Mouse (Mus musculus): ENCODE data around the gene Hspa12b. TPM values are rescaled to one million over a fixed set of nuclear protein-coding genes. Genes with fewer than 3 reads are reported as not detected.

Hspa12b gene
- polyA plus RNA-seq (2016; fragmentation: Nextera tagmentation; extraction: Ambion mirVana), result 4.2 TPM in 2 replicates

GRCm38 (mm10) chr2:131127161-131127730, at the start of gene Hspa12b:
Hspa12b (plus strand) TSS chr2:131127280.
- peak within 1 kb of the TSS; percentile 80 for H3K9ac ChIP-seq
- peak within 1 kb of the TSS; percentile 66 for H3K4me3 ChIP-seq
- H3K9me3 ChIP-seq (replicated peaks), result no peaks in the 10 kb centered on the region
- peaks cover 4% of the 10 kb centered on the region; the same call in 1 of the 2 replicates for H3K36me3 ChIP-seq
- peaks cover 19% of the 10 kb centered on the region for H3K27me3 ChIP-seq (replicated peaks)
- H3K27ac ChIP-seq, result peak within 1 kb of the TSS; percentile 87
- H3K4me2 ChIP-seq, result peak within 1 kb of the TSS; percentile 91
- peak; percentile 86 for ATAC-seq
- peaks cover 71% of the 10 kb centered on the region for H3K4me1 ChIP-seq
- WGBS (ENCODE audit: insufficient replicate concordance), result 1% methylated on average over 28 of the region's 28 CpGs

DNA sequence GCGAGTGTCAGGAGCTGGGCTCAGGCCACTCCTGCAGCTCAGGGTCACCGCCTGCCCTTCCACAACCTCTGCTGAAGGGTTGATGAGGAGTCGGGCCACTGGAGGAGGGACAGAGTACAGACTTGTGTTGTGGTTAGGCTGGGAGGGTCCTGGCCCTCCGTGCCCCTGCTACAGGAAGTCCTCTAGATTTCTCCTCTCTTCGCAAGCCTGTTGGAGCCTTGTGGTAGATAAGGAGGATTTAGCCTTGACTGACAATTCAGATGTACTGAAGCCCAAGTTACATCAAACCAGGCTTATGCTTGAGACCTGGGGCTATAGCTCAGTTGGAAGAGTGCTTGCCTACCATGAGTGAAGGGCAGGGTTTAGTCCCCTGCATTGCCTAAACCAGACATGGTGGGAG, 46.6 kb upstream of the Hspa12b start:
- Histone ChIP-seq H3K4me1 (peaks cover 7% of the 10 kb centered on the region; the same call in 1 of the 2 replicates), H3K27ac (no peak overlapping the region), H3K4me3 (no peak overlapping the region), H3K9ac (no peak overlapping the region), H3K36me3 (no peaks in the 10 kb centered on the region), H3K27me3 (replicated peaks) (peaks cover 82% of the 10 kb centered on the region), H3K4me2 (no peak overlapping the region), H3K9me3 (replicated peaks) (no peaks in the 10 kb centered on the region)
- 15% methylated on average over 5 of the region's 5 CpGs for WGBS (ENCODE audit: insufficient replicate concordance)
- ATAC-seq, result no peak

DNA sequence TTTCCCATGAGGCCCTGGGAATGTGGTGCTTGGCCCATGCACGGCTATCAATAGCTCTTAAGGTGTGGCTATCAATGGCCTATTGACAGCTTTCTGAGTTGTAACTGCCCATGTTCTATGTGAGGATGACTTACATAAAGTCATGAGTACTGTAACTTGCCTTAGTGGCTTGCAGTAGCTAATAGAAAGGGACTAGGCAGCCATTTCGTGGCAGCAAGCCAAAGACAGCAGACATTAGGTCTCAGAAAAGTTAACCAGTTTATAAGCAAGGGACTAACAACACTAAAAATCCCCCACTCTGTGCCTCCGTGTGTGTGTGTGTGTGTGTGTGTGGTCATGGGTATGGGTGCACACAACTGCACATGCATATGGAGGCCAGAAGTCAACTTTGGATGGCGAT, 42.9 kb upstream of the Hspa12b start:
- H3K27ac ChIP-seq, result no peak overlapping the region
- no peaks in the 10 kb centered on the region for H3K36me3 ChIP-seq
- H3K4me1 ChIP-seq, result peaks cover 7% of the 10 kb centered on the region; the same call in 1 of the 2 replicates
- no peak for ATAC-seq
- peaks cover 76% of the 10 kb centered on the region for H3K27me3 ChIP-seq (replicated peaks)
- no peak overlapping the region for H3K9ac ChIP-seq
- no peak overlapping the region for H3K4me3 ChIP-seq
- 76% methylated on average over 4 of the region's 4 CpGs for WGBS (ENCODE audit: insufficient replicate concordance)
- no peaks in the 10 kb centered on the region for H3K9me3 ChIP-seq (replicated peaks)
- no peak overlapping the region for H3K4me2 ChIP-seq

DNA sequence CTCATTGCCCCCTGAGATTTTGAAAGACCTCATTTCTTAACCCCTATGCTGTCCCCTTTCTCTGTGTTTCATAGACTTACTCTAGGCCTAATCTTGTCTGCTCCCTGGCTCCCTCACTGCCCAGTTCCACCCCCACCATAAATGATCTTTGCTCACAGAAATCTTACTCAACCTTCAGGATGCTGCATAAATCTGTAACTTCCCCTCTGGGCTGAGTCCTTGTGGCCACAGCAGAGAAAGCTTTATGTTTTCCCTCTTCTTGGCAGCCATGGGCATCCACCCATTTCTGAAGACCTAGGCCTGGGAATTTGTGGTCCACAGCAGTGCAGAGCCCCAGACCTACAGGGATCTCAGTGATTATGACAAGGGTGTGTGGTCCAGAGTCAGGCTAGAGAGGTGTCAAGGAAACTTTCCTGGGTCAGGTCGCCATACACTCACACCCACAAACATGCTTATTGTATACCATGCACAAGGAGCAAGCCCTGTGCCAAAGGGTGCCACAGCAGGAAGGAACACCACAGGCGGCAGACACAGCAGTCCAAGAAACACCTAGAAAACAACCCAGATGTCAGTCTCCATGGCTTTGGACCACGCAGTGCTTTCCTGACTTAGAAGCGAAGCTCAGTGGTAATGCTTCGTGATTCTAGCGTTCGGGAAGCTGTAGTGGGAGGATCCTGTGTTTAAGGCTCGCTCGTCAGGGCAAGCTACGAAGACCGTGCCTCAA, 40.3 kb upstream of the Hspa12b start, which contains the start of gene Siglec1:
Gene Siglec1 (minus strand): TSS at position 99 of the 724 bp plus-strand sequence.
- peaks cover 7% of the 10 kb centered on the region for H3K4me1 ChIP-seq
- ATAC-seq, result no peak
- H3K4me2 ChIP-seq, result no peak within 1 kb of the TSS
- 0 out of 2 replicates have a peak within 1 kb of the TSS, but pooled peaks have one; percentile 2 for H3K27ac ChIP-seq
- no peak within 1 kb of the TSS for H3K9ac ChIP-seq
- H3K9me3 ChIP-seq (replicated peaks), result no peaks in the 10 kb centered on the region
- no peaks in the 10 kb centered on the region for H3K36me3 ChIP-seq
- no peak within 1 kb of the TSS for H3K4me3 ChIP-seq
- H3K27me3 ChIP-seq (replicated peaks), result peaks cover 56% of the 10 kb centered on the region
- 58% methylated on average over 11 of the region's 11 CpGs for WGBS (ENCODE audit: insufficient replicate concordance)

DNA sequence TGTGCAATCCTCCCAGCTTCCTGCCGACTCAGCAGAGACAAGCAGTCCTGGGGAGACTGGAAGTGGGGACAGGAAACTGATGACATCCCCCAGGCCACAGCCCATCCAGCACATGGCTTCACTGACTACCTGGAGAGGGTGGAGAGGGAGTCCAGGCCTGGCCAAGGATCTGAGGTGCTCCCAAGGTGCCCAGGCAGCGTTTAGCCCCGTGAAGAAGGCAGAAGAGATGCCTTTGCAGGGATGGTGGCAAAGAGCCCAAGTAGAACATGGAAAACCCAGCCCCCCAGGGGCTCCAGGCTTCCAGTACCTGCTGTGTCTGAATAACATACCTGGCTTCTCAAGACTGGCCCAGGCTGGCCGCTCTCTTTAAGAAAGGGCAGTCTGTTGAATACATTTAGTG, 38.5 kb upstream of the Hspa12b start:
- H3K4me3 ChIP-seq, result no peak overlapping the region
- ATAC-seq, result no peak
- no peak overlapping the region for H3K4me2 ChIP-seq
- H3K9ac ChIP-seq, result no peak overlapping the region
- no peak overlapping the region for H3K27ac ChIP-seq
- 55% methylated on average over 4 of the region's 4 CpGs for WGBS (ENCODE audit: insufficient replicate concordance)
- peaks cover 7% of the 10 kb centered on the region for H3K4me1 ChIP-seq
- H3K9me3 ChIP-seq (replicated peaks), result no peaks in the 10 kb centered on the region
- H3K36me3 ChIP-seq, result no peaks in the 10 kb centered on the region
- H3K27me3 ChIP-seq (replicated peaks), result peaks cover 47% of the 10 kb centered on the region

GRCm38 (mm10) chr2:131089634-131090033, 37.4 kb upstream of the Hspa12b start:
- Histone ChIP-seq H3K9me3 (replicated peaks) (no peaks in the 10 kb centered on the region), H3K4me2 (no peak overlapping the region), H3K27ac (no peak overlapping the region), H3K9ac (no peak overlapping the region), H3K36me3 (no peaks in the 10 kb centered on the region), H3K27me3 (replicated peaks) (peaks cover 39% of the 10 kb centered on the region), H3K4me3 (no peak overlapping the region), H3K4me1 (peaks cover 13% of the 10 kb centered on the region)
- WGBS (ENCODE audit: insufficient replicate concordance), result 43% methylated on average over 1 of the region's 1 CpGs
- no peak for ATAC-seq

DNA sequence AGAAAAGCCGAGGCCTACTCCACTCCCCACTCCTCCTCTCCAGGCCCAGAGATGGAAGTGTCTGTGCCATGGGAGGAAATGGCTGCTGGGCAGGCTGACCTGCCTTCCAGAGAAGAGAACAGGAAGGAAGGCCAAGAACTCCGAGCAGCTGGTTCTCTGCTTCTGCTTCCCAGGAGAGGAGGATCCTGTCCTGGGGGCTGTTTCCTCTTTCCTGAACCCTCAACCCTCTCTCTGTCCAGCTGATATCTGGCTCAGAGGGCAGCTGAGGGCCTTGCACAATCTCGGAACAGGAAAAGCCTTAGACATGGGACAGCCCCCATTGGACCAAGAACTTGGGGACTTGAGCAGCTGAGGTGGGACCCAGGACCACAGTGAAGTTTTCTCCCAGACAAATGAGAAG, 36.2 kb upstream of the Hspa12b start:
- H3K4me1 ChIP-seq, result peaks cover 25% of the 10 kb centered on the region
- H3K9ac ChIP-seq, result no peak overlapping the region
- no peaks in the 10 kb centered on the region for H3K36me3 ChIP-seq
- H3K27ac ChIP-seq, result 0 out of 2 replicates have a peak overlapping the region, but pooled peaks have one; percentile 25
- no peak overlapping the region for H3K4me2 ChIP-seq
- H3K9me3 ChIP-seq (replicated peaks), result no peaks in the 10 kb centered on the region
- H3K27me3 ChIP-seq (replicated peaks), result peaks cover 29% of the 10 kb centered on the region
- no peak for ATAC-seq
- WGBS (ENCODE audit: insufficient replicate concordance), result 42% methylated on average over 3 of the region's 3 CpGs
- H3K4me3 ChIP-seq, result no peak overlapping the region

- Histone ChIP-seq H3K9me3 (replicated peaks) (no peaks in the 10 kb centered on the region), H3K27me3 (replicated peaks) (peaks cover 11% of the 10 kb centered on the region; the same call in 1 of the 2 replicates), H3K9ac (no peak overlapping the region), H3K4me3 (no peak overlapping the region), H3K36me3 (no peaks in the 10 kb centered on the region), H3K4me1 (peaks cover 49% of the 10 kb centered on the region), H3K4me2 (no peak overlapping the region), H3K27ac (no peak overlapping the region)
- 87% methylated on average over 5 of the region's 5 CpGs for WGBS (ENCODE audit: insufficient replicate concordance)
- ATAC-seq, result no peak
Observed at GRCm38 (mm10) chr2:131093577-131093976, 33.5 kb upstream of the Hspa12b start.

GRCm38 (mm10) chr2:131094823-131095222, 32.3 kb upstream of the Hspa12b start:
- Histone ChIP-seq H3K4me1 (peaks cover 49% of the 10 kb centered on the region), H3K4me2 (no peak overlapping the region), H3K9me3 (replicated peaks) (no peaks in the 10 kb centered on the region), H3K9ac (no peak overlapping the region), H3K4me3 (no peak overlapping the region), H3K27me3 (replicated peaks) (peaks cover 7% of the 10 kb centered on the region; the same call in 1 of the 2 replicates), H3K36me3 (no peaks in the 10 kb centered on the region), H3K27ac (no peak overlapping the region)
- WGBS (ENCODE audit: insufficient replicate concordance), result 0% methylated on average over 1 of the region's 1 CpGs
- no peak for ATAC-seq

DNA sequence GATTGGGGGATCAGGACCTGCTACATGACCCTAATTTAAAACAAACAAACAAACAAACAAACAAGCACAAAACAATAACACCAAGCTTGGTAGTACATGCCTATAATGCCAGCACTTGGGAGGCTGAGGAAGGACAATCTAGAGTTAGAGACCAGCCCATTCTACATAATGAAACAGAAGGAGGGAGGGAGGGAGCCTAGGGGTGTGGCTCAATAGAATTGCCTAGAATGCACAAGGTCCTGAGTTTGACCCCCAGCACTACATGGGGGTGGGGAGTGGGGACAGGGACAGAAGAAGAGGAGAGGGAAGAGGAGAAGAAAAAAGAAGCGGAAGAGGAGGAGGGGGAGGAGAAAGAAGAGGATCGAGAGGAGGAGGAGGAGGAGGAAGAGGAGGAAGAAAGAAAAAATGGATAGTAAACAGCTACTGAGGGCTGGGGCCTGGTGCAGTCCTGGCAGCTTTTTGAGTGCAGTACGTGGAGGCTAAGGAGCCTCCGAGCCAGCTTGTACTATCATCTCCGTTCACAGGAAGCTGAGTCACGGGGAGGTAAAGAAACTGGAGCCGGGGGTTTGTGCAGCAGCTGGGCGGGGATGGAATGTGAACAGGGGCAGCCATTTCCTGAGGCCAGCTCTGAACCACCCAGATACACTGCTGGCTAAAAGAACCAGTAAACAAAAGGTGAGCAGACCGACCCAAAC, 30.8 kb upstream of the Hspa12b start:
- peak; percentile 95 for ATAC-seq
- Histone ChIP-seq H3K4me3 (peak overlapping the region; percentile 14), H3K27ac (peak overlapping the region; percentile 96), H3K9ac (peak overlapping the region; percentile 67), H3K9me3 (replicated peaks) (no peaks in the 10 kb centered on the region), H3K4me1 (peaks cover 42% of the 10 kb centered on the region), H3K27me3 (replicated peaks) (peaks cover 3% of the 10 kb centered on the region; the same call in 1 of the 2 replicates), H3K4me2 (peak overlapping the region; percentile 60), H3K36me3 (no peaks in the 10 kb centered on the region)
- WGBS (ENCODE audit: insufficient replicate concordance), result 2% methylated on average over 9 of the region's 9 CpGs

DNA sequence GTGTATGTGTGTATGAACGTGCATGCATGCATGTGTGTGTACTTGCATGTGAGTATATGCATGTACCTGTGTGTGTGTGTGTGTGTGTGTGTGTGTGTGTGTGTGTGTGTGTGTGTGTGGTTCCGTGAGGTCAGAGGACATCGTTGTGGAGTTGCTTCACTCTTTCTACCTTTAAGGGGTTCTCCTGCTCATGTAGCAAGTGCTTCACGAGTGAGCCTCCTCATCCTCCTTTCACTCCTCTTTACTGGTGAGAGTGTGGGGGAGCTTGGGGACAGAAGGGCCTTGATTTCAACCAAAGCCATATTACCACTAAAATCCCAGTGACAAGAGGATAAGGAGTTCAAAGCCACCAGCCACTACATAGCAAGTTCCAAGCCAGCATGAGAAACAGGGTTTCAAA, 30.0 kb upstream of the Hspa12b start:
- peak overlapping the region; percentile 60; the same call in 1 of the 2 replicates for H3K4me2 ChIP-seq
- no peaks in the 10 kb centered on the region for H3K36me3 ChIP-seq
- H3K27ac ChIP-seq, result peak overlapping the region; percentile 96
- H3K27me3 ChIP-seq (replicated peaks), result peaks cover 3% of the 10 kb centered on the region; the same call in 1 of the 2 replicates
- H3K9ac ChIP-seq, result peak overlapping the region; percentile 67; the same call in 1 of the 2 replicates
- 69% methylated on average over 3 of the region's 4 CpGs for WGBS (ENCODE audit: insufficient replicate concordance)
- H3K4me3 ChIP-seq, result no peak overlapping the region
- H3K4me1 ChIP-seq, result peaks cover 42% of the 10 kb centered on the region
- no peak for ATAC-seq
- H3K9me3 ChIP-seq (replicated peaks), result no peaks in the 10 kb centered on the region

DNA sequence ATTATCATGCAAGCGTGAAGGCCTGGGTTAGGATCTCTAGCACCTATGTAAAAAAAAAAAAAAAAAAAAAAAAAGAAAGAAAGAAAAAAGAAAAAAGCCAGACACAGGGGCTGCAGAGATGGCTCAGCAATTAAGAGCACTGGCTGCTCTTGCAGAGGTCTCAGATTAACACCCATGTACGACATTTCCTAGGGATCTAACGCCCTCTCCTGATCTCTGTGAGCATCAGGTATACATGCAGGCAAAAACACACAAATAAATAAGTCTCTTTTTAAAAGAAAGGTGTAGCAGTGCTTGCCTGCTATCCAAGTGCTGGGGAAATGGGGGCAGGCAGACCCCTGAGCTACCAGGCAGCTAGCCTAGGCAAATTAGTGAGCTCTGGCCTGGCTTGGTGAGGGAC, 25.6 kb upstream of the Hspa12b start:
- Histone ChIP-seq H3K9me3 (replicated peaks) (no peaks in the 10 kb centered on the region), H3K36me3 (no peaks in the 10 kb centered on the region), H3K4me1 (peaks cover 17% of the 10 kb centered on the region), H3K27ac (no peak overlapping the region), H3K4me3 (no peak overlapping the region), H3K27me3 (replicated peaks) (peaks cover 29% of the 10 kb centered on the region; the same call in 1 of the 2 replicates), H3K4me2 (no peak overlapping the region), H3K9ac (no peak overlapping the region)
- ATAC-seq, result no peak
- 46% methylated on average over 3 of the region's 3 CpGs for WGBS (ENCODE audit: insufficient replicate concordance)
